Mouse (Mus musculus) midbrain, embryonic 12.5 days (tissue): Measurements from ENCODE around the gene Thy1. TPM values are rescaled to one million over a fixed set of nuclear protein-coding genes. Genes with fewer than 3 reads are reported as not detected.

Experiments
- ATAC-seq: fragments of 200-750 bp; cut with Nextera tagmentation; 2 replicates; pipeline ENCODE4 v1.8.0; 2017; ENCODE audit warnings: low read depth, moderate TSS enrichment, moderate library complexity; ENCODE audit not compliant: low FRiP score
- H3K27ac ChIP-seq: fragments of 300-500 bp; sonication (generic); replicated peaks from 2 replicates; pipeline ENCODE4 v1.5.1; 2016; ENCODE audit warnings: mild to moderate bottlenecking
- H3K27me3 ChIP-seq: fragments of 300-500 bp; sonication (generic); 2 replicates; pipeline ENCODE4 v1.6.1; 2016; ENCODE audit warnings: mild to moderate bottlenecking
- H3K36me3 ChIP-seq: fragments of 300-500 bp; sonication (generic); 2 replicates; pipeline ENCODE4 v1.6.1; 2016
- H3K4me1 ChIP-seq: fragments of 300-500 bp; sonication (generic); 2 replicates; pipeline ENCODE4 v1.6.1; 2016
- H3K4me2 ChIP-seq: fragments of 300-500 bp; sonication (generic); replicated peaks from 2 replicates; pipeline ENCODE4 v1.6.1; 2016; ENCODE audit warnings: mild to moderate bottlenecking, moderate library complexity
- H3K4me3 ChIP-seq: fragments of 300-500 bp; sonication (generic); 2 replicates; pipeline ENCODE4 v1.5.1; 2016; ENCODE audit warnings: mild to moderate bottlenecking
- H3K9ac ChIP-seq: fragments of 300-500 bp; sonication (generic); replicated peaks from 2 replicates; pipeline ENCODE4 v1.6.1; 2016; ENCODE audit warnings: mild to moderate bottlenecking, moderate library complexity
- H3K9me3 ChIP-seq: fragments of 300-500 bp; sonication (generic); 2 replicates; pipeline ENCODE4 v1.6.1; 2016; ENCODE audit warnings: mild to moderate bottlenecking
- WGBS: fragments of 180-500 bp; shearing (Covaris S2); methylation state at CpG from one replicate; pipeline ENCODE4 v1.1.7; 2016; 5-methylcytosine and 5-hydroxymethylcytosine counted together
- polyA plus RNA-seq: library from polyadenylated mRNA; unstranded; fragments of >200 nt; fragmentation: Nextera tagmentation; extraction: Ambion mirVana; gene quantifications from 2 replicates; pipeline ENCODE4 v1.2.1, GENCODE M21; 2016

The Thy1 gene
- polyA plus RNA-seq, 1 experiment from 2014 or later = not detected

- H3K36me3 ChIP-seq = no peaks in the 10 kb centered on the region
- peak overlapping the region; percentile 34 for H3K4me2 ChIP-seq
- no peak overlapping the region for H3K4me3 ChIP-seq
- 18% methylated on average over 11 of the region's 11 CpGs for WGBS
- H3K9me3 ChIP-seq = no peaks in the 10 kb centered on the region
- peak overlapping the region; percentile 24; the same call in 1 of the 2 replicates for H3K9ac ChIP-seq
- peak overlapping the region; percentile 73 for H3K27ac ChIP-seq
- peaks cover 45% of the 10 kb centered on the region for H3K4me1 ChIP-seq
- peak; percentile 81 for ATAC-seq
- H3K27me3 ChIP-seq = peaks cover 35% of the 10 kb centered on the region
These were observed 28.9 kb downstream of the Thy1 start for GRCm38 (mm10) chr9:44071914-44072598.

GRCm38 (mm10) chr9:44072599-44072915, 29.4 kb downstream of the Thy1 start:
- Histone ChIP-seq H3K4me3 (no peak overlapping the region), H3K36me3 (no peaks in the 10 kb centered on the region), H3K27me3 (peaks cover 33% of the 10 kb centered on the region), H3K9me3 (no peaks in the 10 kb centered on the region), H3K27ac (peak overlapping the region; percentile 73), H3K9ac (0 out of 2 replicates have a peak overlapping the region, but pooled peaks have one; percentile 24), H3K4me1 (peaks cover 42% of the 10 kb centered on the region), H3K4me2 (peak overlapping the region; percentile 34)
- WGBS = 16% methylated on average over 4 of the region's 4 CpGs
- peak; percentile 70 for ATAC-seq

- peaks cover 31% of the 10 kb centered on the region for H3K27me3 ChIP-seq
- peaks cover 38% of the 10 kb centered on the region for H3K4me1 ChIP-seq
- no peaks in the 10 kb centered on the region for H3K36me3 ChIP-seq
- no peak overlapping the region for H3K4me3 ChIP-seq
- H3K9ac ChIP-seq = 0 out of 2 replicates have a peak overlapping the region, but pooled peaks have one; percentile 24
- peak overlapping the region; percentile 46; the same call in 1 of the 2 replicates for H3K27ac ChIP-seq
- H3K4me2 ChIP-seq = peak overlapping the region; percentile 34
- H3K9me3 ChIP-seq = no peaks in the 10 kb centered on the region
- 55% methylated on average over 5 of the region's 5 CpGs for WGBS
- ATAC-seq = no peak
These were observed 29.9 kb downstream of the Thy1 start for GRCm38 (mm10) chr9:44073115-44073514.

GRCm38 (mm10) chr9:44074395-44075275, 31.5 kb downstream of the Thy1 start:
- Histone ChIP-seq H3K9me3 (no peaks in the 10 kb centered on the region), H3K27me3 (peaks cover 33% of the 10 kb centered on the region), H3K9ac (no peak overlapping the region), H3K4me2 (no peak overlapping the region), H3K36me3 (no peaks in the 10 kb centered on the region), H3K4me3 (no peak overlapping the region), H3K27ac (no peak overlapping the region), H3K4me1 (peaks cover 46% of the 10 kb centered on the region)
- ATAC-seq = no peak
- 63% methylated on average over 9 of the region's 9 CpGs for WGBS

- Histone ChIP-seq H3K4me1 (peaks cover 44% of the 10 kb centered on the region), H3K9me3 (no peaks in the 10 kb centered on the region), H3K36me3 (no peaks in the 10 kb centered on the region), H3K27me3 (peaks cover 35% of the 10 kb centered on the region), H3K27ac (no peak overlapping the region), H3K4me3 (no peak overlapping the region), H3K4me2 (no peak overlapping the region), H3K9ac (no peak overlapping the region)
- 73% methylated on average over 24 of the region's 24 CpGs for WGBS
- no peak for ATAC-seq
These were observed 32.3 kb downstream of the Thy1 start for GRCm38 (mm10) chr9:44075276-44075995.

- 66% methylated on average over 16 of the region's 16 CpGs for WGBS
- Histone ChIP-seq H3K27ac (no peak overlapping the region), H3K4me1 (peaks cover 40% of the 10 kb centered on the region), H3K9ac (no peak overlapping the region), H3K4me2 (no peak overlapping the region), H3K36me3 (no peaks in the 10 kb centered on the region), H3K9me3 (no peaks in the 10 kb centered on the region), H3K4me3 (no peak overlapping the region), H3K27me3 (peaks cover 37% of the 10 kb centered on the region)
- ATAC-seq = no peak
These were observed 33.0 kb downstream of the Thy1 start for GRCm38 (mm10) chr9:44075996-44076763.

GRCm38 (mm10) chr9:44076764-44077120, 33.6 kb downstream of the Thy1 start:
- H3K4me1 ChIP-seq = peaks cover 42% of the 10 kb centered on the region
- peaks cover 38% of the 10 kb centered on the region for H3K27me3 ChIP-seq
- no peak overlapping the region for H3K9ac ChIP-seq
- ATAC-seq = no peak; the same call in 1 of the 2 replicates
- H3K4me3 ChIP-seq = no peak overlapping the region
- H3K4me2 ChIP-seq = no peak overlapping the region
- no peaks in the 10 kb centered on the region for H3K36me3 ChIP-seq
- no peak overlapping the region for H3K27ac ChIP-seq
- H3K9me3 ChIP-seq = no peaks in the 10 kb centered on the region
- WGBS = 13% methylated on average over 5 of the region's 5 CpGs

- peaks cover 36% of the 10 kb centered on the region for H3K4me1 ChIP-seq
- no peak overlapping the region for H3K27ac ChIP-seq
- H3K9ac ChIP-seq = no peak overlapping the region
- no peak for ATAC-seq
- 87% methylated on average over 11 of the region's 11 CpGs for WGBS
- H3K4me2 ChIP-seq = no peak overlapping the region
- H3K36me3 ChIP-seq = no peaks in the 10 kb centered on the region
- H3K4me3 ChIP-seq = no peak overlapping the region
- H3K9me3 ChIP-seq = no peaks in the 10 kb centered on the region
- peaks cover 44% of the 10 kb centered on the region for H3K27me3 ChIP-seq
These were observed 34.2 kb downstream of the Thy1 start for GRCm38 (mm10) chr9:44077266-44077910.

- Histone ChIP-seq H3K27me3 (peaks cover 53% of the 10 kb centered on the region), H3K27ac (0 out of 2 replicates have a peak overlapping the region, but pooled peaks have one; percentile 17), H3K4me3 (no peak overlapping the region), H3K4me2 (no peak overlapping the region), H3K36me3 (no peaks in the 10 kb centered on the region), H3K9me3 (no peaks in the 10 kb centered on the region), H3K9ac (no peak overlapping the region), H3K4me1 (peaks cover 28% of the 10 kb centered on the region)
- WGBS = 76% methylated on average over 10 of the region's 10 CpGs
- no peak for ATAC-seq
These were observed 35.1 kb downstream of the Thy1 start for GRCm38 (mm10) chr9:44078136-44078797.

- H3K36me3 ChIP-seq = no peaks in the 10 kb centered on the region
- no peak overlapping the region for H3K4me3 ChIP-seq
- H3K27ac ChIP-seq = 0 out of 2 replicates have a peak overlapping the region, but pooled peaks have one; percentile 17
- H3K27me3 ChIP-seq = peaks cover 62% of the 10 kb centered on the region
- WGBS = 34% methylated on average over 16 of the region's 16 CpGs
- no peaks in the 10 kb centered on the region for H3K9me3 ChIP-seq
- no peak overlapping the region for H3K4me2 ChIP-seq
- peaks cover 30% of the 10 kb centered on the region for H3K4me1 ChIP-seq
- H3K9ac ChIP-seq = no peak overlapping the region
- ATAC-seq = peak; percentile 44; the same call in 1 of the 2 replicates
These were observed 36.0 kb downstream of the Thy1 start for GRCm38 (mm10) chr9:44078955-44079756.
